Mouse (Mus musculus) inflammation-experienced regulatory T-cells (primary cell): ENCODE data around the gene Adrb1. TPM values are rescaled to one million over a fixed set of nuclear protein-coding genes. Genes with fewer than 3 reads are reported as not detected.

Experiments
- polyA plus RNA-seq, 2 experiments: library from polyadenylated mRNA; unstranded; fragments of 100-300 nt; shearing (Covaris generic); gene quantifications; one replicate each; pipeline ENCODE4 v1.2.1; 2017

Gene Adrb1
- polyA plus RNA-seq: 1 to 10 TPM in 1 of 2 experiments, under 1 TPM in 1; 0.69 to 1.0 TPM

GRCm38 (mm10) chr19:56721387-56722211, at the start of gene Adrb1:
Gene Adrb1, plus strand, starts transcription at chr19:56722199.

Other genes with a start within 250 kb of the Adrb1 start
- 10 to 100 TPM in 1 of 2 experiments, 1 to 10 TPM in 1; 8.6 to 11.9 TPM for gene Dclre1a, start 174.0 kb upstream of the Adrb1 start, polyA plus RNA-seq
- gene Nhlrc2, start 173.9 kb upstream of the Adrb1 start, polyA plus RNA-seq: 10 to 100 TPM; 18.5 to 22.4 TPM
- gene Ccdc186, start 100.0 kb downstream of the Adrb1 start, polyA plus RNA-seq: 10 to 100 TPM; 13.6 to 19.2 TPM
- under 1 TPM in 1 of 2 experiments, not detected in 1; 0.05 TPM for gene Tdrd1, start 104.0 kb downstream of the Adrb1 start, polyA plus RNA-seq
- under 1 TPM in 1 of 2 experiments, not detected in 1; 0.24 TPM for gene Vwa2, start 152.1 kb downstream of the Adrb1 start, polyA plus RNA-seq